Mouse (Mus musculus) liver, embryonic 12.5 days (tissue): Measurements from ENCODE around the gene Ubxn11. TPM values are rescaled to one million over a fixed set of nuclear protein-coding genes. Genes with fewer than 3 reads are reported as not detected.

Source experiments
- ATAC-seq: fragments of 200-750 bp; cut with Nextera tagmentation; 2 replicates; pipeline ENCODE4 v1.8.0; 2017; ENCODE audit warnings: moderate number of reproducible peaks, mild to moderate bottlenecking, moderate library complexity
- H3K27ac ChIP-seq: fragments of 300-500 bp; sonication (generic); 2 replicates; pipeline ENCODE4 v1.5.1; 2016; ENCODE audit warnings: mild to moderate bottlenecking
- H3K27me3 ChIP-seq: fragments of 300-500 bp; sonication (generic); replicated peaks from 2 replicates; pipeline ENCODE4 v1.6.1; 2016; ENCODE audit warnings: mild to moderate bottlenecking, moderate library complexity
- H3K36me3 ChIP-seq: fragments of 300-500 bp; sonication (generic); 2 replicates; pipeline ENCODE4 v1.6.1; 2016; ENCODE audit warnings: mild to moderate bottlenecking, moderate library complexity
- H3K4me1 ChIP-seq: fragments of 300-500 bp; sonication (generic); 2 replicates; pipeline ENCODE4 v1.6.1; 2016
- H3K4me2 ChIP-seq: fragments of 300-500 bp; sonication (generic); 2 replicates; pipeline ENCODE4 v1.6.1; 2016; ENCODE audit warnings: mild to moderate bottlenecking, moderate library complexity
- H3K4me3 ChIP-seq: fragments of 300-500 bp; sonication (generic); 2 replicates; pipeline ENCODE4 v1.5.1; 2016; ENCODE audit warnings: mild to moderate bottlenecking, moderate library complexity
- H3K9ac ChIP-seq: fragments of 300-500 bp; sonication (generic); 2 replicates; pipeline ENCODE4 v1.6.1; 2016; ENCODE audit warnings: mild to moderate bottlenecking, moderate library complexity
- H3K9me3 ChIP-seq: fragments of 300-500 bp; sonication (generic); replicated peaks from 2 replicates; pipeline ENCODE4 v1.6.1; 2016; ENCODE audit warnings: mild to moderate bottlenecking, moderate library complexity
- WGBS: fragments of 180-500 bp; shearing (Covaris S2); methylation state at CpG from one replicate; pipeline ENCODE4 v1.1.7; 2016; ENCODE audit not compliant: insufficient replicate concordance; 5-methylcytosine and 5-hydroxymethylcytosine counted together
- polyA plus RNA-seq: library from polyadenylated mRNA; unstranded; fragments of >200 nt; fragmentation: Nextera tagmentation; extraction: Ambion mirVana; gene quantifications from 2 replicates; pipeline ENCODE4 v1.2.1, GENCODE M21; 2016

Ubxn11 gene
- polyA plus RNA-seq, 1 experiment from 2014 or later = 3.4 TPM

GRCm38 (mm10) chr4:134122281-134122680 is 19.9 kb downstream of the Ubxn11 start:
- Histone ChIP-seq H3K27ac (no peak overlapping the region), H3K4me1 (peaks cover 65% of the 10 kb centered on the region), H3K4me3 (no peak overlapping the region), H3K36me3 (peaks cover 5% of the 10 kb centered on the region; the same call in 1 of the 2 replicates), H3K27me3 (no peaks in the 10 kb centered on the region), H3K9me3 (no peaks in the 10 kb centered on the region), H3K9ac (no peak overlapping the region), H3K4me2 (no peak overlapping the region)
- ATAC-seq = no peak
- WGBS = 63% methylated on average over 3 of the region's 3 CpGs

- 83% methylated on average over 6 of the region's 6 CpGs for WGBS
- no peak overlapping the region for H3K4me3 ChIP-seq
- no peak overlapping the region for H3K9ac ChIP-seq
- H3K9me3 ChIP-seq = no peaks in the 10 kb centered on the region
- peaks cover 5% of the 10 kb centered on the region; the same call in 1 of the 2 replicates for H3K36me3 ChIP-seq
- no peaks in the 10 kb centered on the region for H3K27me3 ChIP-seq
- no peak for ATAC-seq
- peaks cover 67% of the 10 kb centered on the region for H3K4me1 ChIP-seq
- H3K4me2 ChIP-seq = no peak overlapping the region
- H3K27ac ChIP-seq = no peak overlapping the region
Measured at GRCm38 (mm10) chr4:134123147-134123546, 20.8 kb downstream of the Ubxn11 start.

DNA sequence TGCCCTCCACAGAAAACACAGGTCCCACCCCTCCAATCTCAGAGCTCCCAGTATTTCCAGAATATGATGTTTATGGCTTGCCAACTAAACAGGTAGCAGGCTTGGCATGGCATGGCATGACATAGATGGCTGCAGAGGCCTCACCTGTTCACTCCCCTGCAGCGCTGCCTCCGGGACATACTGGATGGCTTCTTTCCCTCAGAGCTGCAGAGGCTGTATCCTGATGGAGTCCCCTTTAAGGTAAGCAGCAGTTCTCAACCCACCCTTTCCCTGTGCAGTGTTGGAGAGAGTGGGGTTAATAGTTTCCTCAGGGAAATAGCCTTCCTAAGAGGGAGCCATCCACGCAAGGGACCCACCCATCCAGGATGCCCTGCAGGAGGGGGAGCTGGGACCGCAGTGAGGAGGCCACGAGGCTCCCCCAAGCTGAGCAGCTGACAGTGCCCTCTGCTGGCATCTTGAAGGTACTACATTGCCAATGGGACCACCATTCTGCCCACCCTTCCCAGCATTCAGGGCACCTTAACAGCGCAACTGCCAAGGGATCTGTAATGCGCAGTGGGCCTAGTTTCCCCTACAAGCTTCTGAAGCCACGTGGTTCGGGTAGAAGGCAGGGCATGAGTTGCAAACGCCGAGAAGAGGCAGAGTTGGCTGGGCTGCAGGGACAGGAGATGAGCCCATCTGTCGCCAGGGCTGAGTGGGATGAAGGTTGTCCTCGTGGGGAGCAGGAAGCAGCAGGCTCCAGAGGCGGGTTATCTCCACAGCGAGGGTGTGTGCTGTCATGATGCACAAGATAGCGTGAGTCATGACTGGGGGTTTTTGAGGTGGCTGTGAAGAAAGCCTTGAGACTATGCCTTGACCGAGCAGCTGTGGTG is 21.5 kb downstream of the Ubxn11 start:
- 14% methylated on average over 17 of the region's 17 CpGs for WGBS
- Histone ChIP-seq H3K4me2 (peak overlapping the region; percentile 52), H3K9ac (no peak overlapping the region), H3K36me3 (peaks cover 5% of the 10 kb centered on the region; the same call in 1 of the 2 replicates), H3K27ac (no peak overlapping the region), H3K9me3 (no peaks in the 10 kb centered on the region), H3K27me3 (no peaks in the 10 kb centered on the region), H3K4me3 (no peak overlapping the region), H3K4me1 (peaks cover 68% of the 10 kb centered on the region)
- ATAC-seq = no peak

- H3K4me2 ChIP-seq = no peak overlapping the region
- no peaks in the 10 kb centered on the region for H3K27me3 ChIP-seq
- no peak overlapping the region for H3K27ac ChIP-seq
- H3K4me1 ChIP-seq = peaks cover 69% of the 10 kb centered on the region
- no peak overlapping the region for H3K9ac ChIP-seq
- H3K36me3 ChIP-seq = peaks cover 7% of the 10 kb centered on the region
- no peak for ATAC-seq
- WGBS = 79% methylated on average over 15 of the region's 15 CpGs
- H3K4me3 ChIP-seq = no peak overlapping the region
- H3K9me3 ChIP-seq = no peaks in the 10 kb centered on the region
Measured at GRCm38 (mm10) chr4:134125383-134126060, 23.2 kb downstream of the Ubxn11 start.

DNA sequence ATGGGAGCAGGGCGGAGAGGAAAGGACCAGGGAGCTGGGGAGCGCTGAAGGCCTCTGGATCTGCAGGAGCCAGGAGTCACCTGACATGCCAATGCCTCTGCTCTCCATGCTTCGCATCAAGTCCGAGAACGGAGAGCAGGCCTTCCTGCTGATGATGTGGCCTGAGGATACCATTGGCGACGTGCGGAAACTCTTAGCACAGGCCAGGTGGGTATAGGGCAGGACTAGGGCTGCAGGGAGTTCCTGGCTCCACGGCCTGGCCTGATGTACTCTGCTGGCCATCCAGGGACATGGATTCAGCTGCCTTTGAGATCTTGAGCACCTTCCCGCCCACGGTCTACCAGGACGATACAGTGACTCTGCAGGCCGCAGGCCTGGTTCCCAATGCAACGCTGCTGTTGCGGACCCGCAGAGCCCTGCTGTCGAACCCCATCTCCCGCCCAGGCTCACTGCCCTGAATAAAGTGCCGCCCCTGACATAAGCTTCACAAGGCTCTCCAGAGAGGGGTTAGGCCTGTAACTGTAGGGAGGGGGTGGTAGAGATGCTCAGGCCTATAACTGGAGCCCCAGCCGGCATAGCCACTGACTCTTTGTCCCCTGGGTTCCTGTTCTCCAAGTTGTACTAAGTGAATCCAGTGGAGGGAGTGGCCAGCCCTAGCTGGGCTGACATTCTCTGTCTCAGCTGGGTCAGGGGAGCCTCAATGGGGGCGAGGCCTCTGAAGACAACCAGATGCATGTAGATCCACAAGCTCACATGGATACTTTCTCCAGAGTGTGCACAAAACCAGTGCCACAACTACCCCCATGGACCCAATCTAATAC is 24.1 kb downstream of the Ubxn11 start:
- H3K9me3 ChIP-seq = no peaks in the 10 kb centered on the region
- H3K27ac ChIP-seq = no peak overlapping the region
- H3K4me1 ChIP-seq = peaks cover 73% of the 10 kb centered on the region
- no peak for ATAC-seq
- H3K27me3 ChIP-seq = no peaks in the 10 kb centered on the region
- H3K4me2 ChIP-seq = no peak overlapping the region
- H3K4me3 ChIP-seq = no peak overlapping the region
- no peak overlapping the region for H3K9ac ChIP-seq
- H3K36me3 ChIP-seq = peaks cover 17% of the 10 kb centered on the region
- 83% methylated on average over 21 of the region's 21 CpGs for WGBS

- WGBS = 77% methylated on average over 7 of the region's 7 CpGs
Measured at GRCm38 (mm10) chr4:134127121-134127455, 24.7 kb downstream of the Ubxn11 start.

DNA sequence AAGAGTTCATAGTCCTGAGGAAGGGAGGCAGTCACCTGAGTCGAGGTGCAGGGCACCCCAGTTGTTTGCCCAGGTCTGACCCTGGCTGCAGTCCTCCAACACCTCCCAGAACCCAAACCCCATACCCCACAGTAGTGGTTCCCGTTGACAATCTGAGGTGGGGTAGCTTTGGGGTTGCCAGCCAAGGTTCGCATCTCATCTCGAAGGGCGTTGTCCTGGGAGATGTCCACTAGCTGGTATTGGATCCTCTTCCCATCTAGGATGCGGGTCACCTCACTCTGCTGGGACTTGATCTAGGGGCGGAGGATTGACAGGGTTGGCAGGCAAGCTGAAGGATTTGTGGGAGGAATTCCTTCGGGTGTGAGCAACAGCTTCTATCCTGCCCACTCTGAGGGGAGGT is 25.4 kb downstream of the Ubxn11 start:
- peaks cover 27% of the 10 kb centered on the region for H3K36me3 ChIP-seq
- no peak for ATAC-seq
- H3K9ac ChIP-seq = peak overlapping the region; percentile 83
- H3K4me2 ChIP-seq = peak overlapping the region; percentile 94
- H3K9me3 ChIP-seq = no peaks in the 10 kb centered on the region
- H3K4me3 ChIP-seq = peak overlapping the region; percentile 75
- no peak overlapping the region for H3K27ac ChIP-seq
- WGBS = 42% methylated on average over 8 of the region's 8 CpGs
- H3K27me3 ChIP-seq = no peaks in the 10 kb centered on the region
- peaks cover 75% of the 10 kb centered on the region for H3K4me1 ChIP-seq

More at GRCm38 (mm10) chr4:134127121-134127455, 24.7 kb downstream of the Ubxn11 start:
- Histone ChIP-seq H3K36me3 (peaks cover 20% of the 10 kb centered on the region), H3K9ac (0 out of 2 replicates have a peak overlapping the region, but pooled peaks have one; percentile 83), H3K27ac (no peak overlapping the region), H3K27me3 (no peaks in the 10 kb centered on the region), H3K4me2 (peak overlapping the region; percentile 94), H3K4me3 (no peak overlapping the region), H3K9me3 (no peaks in the 10 kb centered on the region), H3K4me1 (peaks cover 75% of the 10 kb centered on the region)
- ATAC-seq = no peak

DNA sequence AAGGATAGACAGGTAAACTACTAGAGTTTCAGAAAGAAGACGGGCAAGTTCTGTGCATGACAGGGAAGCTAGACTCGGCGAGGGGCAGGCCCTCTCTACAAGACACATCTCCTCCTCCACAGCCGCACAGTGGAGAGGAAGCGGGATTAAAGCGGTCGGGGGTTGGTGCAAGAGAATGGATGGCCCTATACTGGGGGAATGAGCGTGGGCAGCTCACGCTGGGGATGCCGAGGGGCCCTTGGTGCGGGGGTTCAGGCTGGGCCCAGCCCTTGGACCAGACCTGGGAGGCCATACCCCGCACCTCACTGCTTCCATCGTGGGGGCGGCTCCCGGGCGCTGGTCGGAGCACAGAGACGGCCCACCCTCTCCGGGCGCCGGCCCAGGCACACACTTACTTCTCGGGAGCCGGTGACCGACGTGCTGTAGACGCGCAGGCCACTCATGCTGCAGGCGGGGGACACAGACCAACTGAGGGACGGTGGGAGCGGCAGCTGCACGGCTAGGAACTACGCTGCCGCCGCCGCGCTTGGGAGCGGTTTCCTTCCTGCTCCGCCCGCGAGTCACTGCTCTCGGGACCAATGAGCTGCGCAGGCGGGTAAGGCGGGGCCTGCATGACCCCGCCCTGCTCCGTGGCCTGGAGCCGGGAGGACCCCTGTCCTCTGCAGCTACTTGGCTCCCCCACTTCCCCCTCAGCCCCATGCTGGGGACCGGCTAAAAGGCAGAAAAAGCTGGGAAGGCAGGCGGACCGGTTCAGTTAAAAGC is 26.0 kb downstream of the Ubxn11 start, which contains the start of gene Sh3bgrl3:
Gene Sh3bgrl3, minus strand, starts transcription at position 569 of the 762 bp plus-strand sequence.
- under 1% methylated on average over 50 of the region's 50 CpGs for WGBS
- peak; percentile 89 for ATAC-seq
- Histone ChIP-seq H3K4me2 (peak within 1 kb of the TSS; percentile 94), H3K9ac (peak within 1 kb of the TSS; percentile 83), H3K9me3 (no peaks in the 10 kb centered on the region), H3K27ac (peak within 1 kb of the TSS; percentile 82), H3K4me1 (peaks cover 74% of the 10 kb centered on the region), H3K27me3 (no peaks in the 10 kb centered on the region), H3K4me3 (peak within 1 kb of the TSS; percentile 75), H3K36me3 (peaks cover 27% of the 10 kb centered on the region)

- no peaks in the 10 kb centered on the region for H3K9me3 ChIP-seq
- peak overlapping the region; percentile 82 for H3K27ac ChIP-seq
- peak overlapping the region; percentile 83 for H3K9ac ChIP-seq
- H3K4me3 ChIP-seq = peak overlapping the region; percentile 75
- no peaks in the 10 kb centered on the region for H3K27me3 ChIP-seq
- peak overlapping the region; percentile 94 for H3K4me2 ChIP-seq
- H3K36me3 ChIP-seq = peaks cover 28% of the 10 kb centered on the region
- ATAC-seq = peak; percentile 50
- WGBS = 1% methylated on average over 14 of the region's 14 CpGs
- peaks cover 68% of the 10 kb centered on the region for H3K4me1 ChIP-seq
Measured at GRCm38 (mm10) chr4:134128983-134129362, 26.6 kb downstream of the Ubxn11 start.

- Histone ChIP-seq H3K9ac (peak overlapping the region; percentile 83), H3K36me3 (peaks cover 30% of the 10 kb centered on the region), H3K27me3 (no peaks in the 10 kb centered on the region), H3K4me1 (peaks cover 63% of the 10 kb centered on the region), H3K4me3 (peak overlapping the region; percentile 75), H3K9me3 (no peaks in the 10 kb centered on the region), H3K4me2 (peak overlapping the region; percentile 94), H3K27ac (peak overlapping the region; percentile 82)
- WGBS = 21% methylated on average over 6 of the region's 6 CpGs
- ATAC-seq = no peak
Measured at GRCm38 (mm10) chr4:134129482-134129881, 27.1 kb downstream of the Ubxn11 start.

- Histone ChIP-seq H3K9ac (no peak overlapping the region), H3K27me3 (no peaks in the 10 kb centered on the region), H3K27ac (no peak overlapping the region), H3K36me3 (peaks cover 32% of the 10 kb centered on the region), H3K4me2 (no peak overlapping the region), H3K9me3 (no peaks in the 10 kb centered on the region), H3K4me1 (peaks cover 54% of the 10 kb centered on the region), H3K4me3 (no peak overlapping the region)
- WGBS = 77% methylated on average over 3 of the region's 3 CpGs
- ATAC-seq = no peak
Measured at GRCm38 (mm10) chr4:134132117-134132516, 29.7 kb downstream of the Ubxn11 start.
